Mouse (Mus musculus): ENCODE measurements around the gene Tmem201.

GRCm38 (mm10) chr4:149723021-149723390 lies 14.8 kb downstream of the Tmem201 start:
- TF ChIP-seq CTCF (IDR thresholded peaks at IDR 0.05; ENCODE audit: borderline replicate concordance, insufficient read depth, low read depth, low read length), result no peak
- no peak for TF ChIP-seq POLR2A (IDR thresholded peaks at IDR 0.05; ENCODE audit: borderline replicate concordance, insufficient read depth, low read length)
